Mouse (Mus musculus): ENCODE measurements at regions not wholly inside any gene's neighbourhood (a gene's known extent, or its start where the extent isn't known, plus 50 kb on each side); places are given as distances from the start of the nearest gene placed in this dataset.

DNA sequence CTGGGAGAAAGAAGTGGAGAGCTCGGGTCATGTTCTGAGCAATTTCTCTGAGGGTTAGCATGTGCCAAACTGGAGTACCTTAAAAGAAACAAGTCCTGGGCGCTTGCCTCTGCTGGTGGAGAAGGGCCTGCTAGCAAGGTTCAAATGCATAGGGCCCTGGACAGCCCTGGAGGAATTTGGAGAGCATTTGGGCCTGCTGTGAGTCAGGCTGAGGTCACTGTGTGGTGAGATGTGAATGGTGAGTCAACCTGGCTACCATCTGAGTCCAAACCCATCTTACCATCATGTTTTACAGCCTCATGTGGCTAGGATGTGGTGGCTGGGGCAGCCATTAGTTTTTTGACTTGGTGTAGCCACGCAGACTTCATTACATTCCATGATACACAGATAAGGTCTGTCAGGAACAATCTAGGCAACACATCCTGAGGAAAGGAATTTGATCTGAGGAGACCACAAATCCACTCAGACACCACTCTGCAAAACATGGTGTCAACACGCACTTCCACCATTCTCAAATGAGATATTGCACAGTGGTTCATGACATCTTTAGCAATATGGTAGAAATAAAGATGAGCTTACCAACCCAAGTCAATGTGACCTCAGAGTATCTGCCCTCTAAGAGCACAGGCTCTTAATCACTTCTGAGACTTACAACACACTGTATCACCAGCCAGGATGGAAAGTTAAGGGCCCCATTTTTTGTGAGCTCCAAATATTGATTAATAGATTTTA is 83.1 kb downstream of the Thbs2 start:
- Histone ChIP-seq H3K9me3 (no peaks in the 10 kb centered on the region), H3K27me3 (ENCODE audit: poor library complexity, severe bottlenecking) (no peaks in the 10 kb centered on the region), H3K36me3 (replicated peaks) (no peaks in the 10 kb centered on the region), H3K4me3 (no peak overlapping the region), H3K4me1 (no peaks in the 10 kb centered on the region), H3K27ac (no peak overlapping the region)
- DNase-seq (ENCODE audit: extremely low spot score, low spot score), result no peak
- WGBS, result 85% methylated on average over 4 of the region's 4 CpGs

DNA sequence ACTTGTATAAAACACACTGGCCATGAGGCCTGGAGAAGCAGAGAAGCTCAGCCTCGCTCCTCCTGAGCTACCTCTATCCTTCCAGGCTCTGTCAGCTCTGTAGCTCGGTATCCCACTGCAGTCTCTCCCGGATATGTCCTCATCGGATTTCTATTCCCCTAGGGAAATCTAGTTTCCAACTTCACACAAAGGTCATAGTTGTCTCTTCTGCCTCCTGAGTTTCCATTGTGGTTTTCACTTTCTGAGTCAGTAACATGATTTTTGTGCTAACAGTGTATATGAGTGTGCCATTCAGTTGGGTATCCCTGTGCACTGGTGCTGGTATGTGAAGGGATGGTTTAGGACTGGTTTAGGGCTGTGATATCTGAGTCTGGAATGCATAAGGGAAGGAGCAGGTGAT is 85.2 kb downstream of the Thbs2 start:
- Histone ChIP-seq H3K9me3 (no peaks in the 10 kb centered on the region), H3K27me3 (ENCODE audit: poor library complexity, severe bottlenecking) (no peaks in the 10 kb centered on the region), H3K27ac (no peak overlapping the region), H3K36me3 (replicated peaks) (no peaks in the 10 kb centered on the region), H3K4me3 (no peak overlapping the region), H3K4me1 (no peaks in the 10 kb centered on the region)
- 91% methylated on average over 4 of the region's 4 CpGs for WGBS
- DNase-seq (ENCODE audit: extremely low spot score, low spot score), result no peak

DNA sequence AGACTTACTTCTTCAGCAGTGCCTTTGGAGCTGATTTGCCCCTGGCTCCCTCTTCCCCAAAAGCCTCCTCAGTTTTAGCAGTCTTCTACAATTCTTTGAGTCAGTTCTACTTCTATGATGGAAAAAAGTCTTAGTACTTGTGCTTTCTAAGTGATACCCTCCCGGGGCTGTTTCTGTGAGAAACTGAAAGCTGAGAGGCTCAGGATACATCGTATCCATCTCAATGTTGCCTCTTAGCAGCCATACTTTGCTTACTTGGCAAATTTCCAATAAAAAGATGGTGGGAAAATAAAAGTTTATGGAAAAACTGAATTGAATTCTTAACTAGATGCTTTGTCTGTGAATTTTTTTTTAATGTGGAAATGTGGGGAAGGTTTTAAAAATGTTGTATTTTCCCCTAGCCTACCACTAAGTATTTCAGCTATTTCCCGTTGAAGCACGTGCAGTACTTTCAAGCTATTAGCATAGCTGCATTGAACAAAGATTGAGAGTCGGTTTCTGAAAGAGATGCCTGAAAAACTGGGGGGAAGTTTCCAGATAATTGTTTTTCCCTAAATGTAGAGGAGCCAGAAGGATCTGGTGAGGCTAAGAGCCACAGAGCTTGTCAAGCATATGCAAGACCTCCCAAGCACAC is 87.6 kb downstream of the Thbs2 start:
- no peak overlapping the region for H3K27ac ChIP-seq

DNA sequence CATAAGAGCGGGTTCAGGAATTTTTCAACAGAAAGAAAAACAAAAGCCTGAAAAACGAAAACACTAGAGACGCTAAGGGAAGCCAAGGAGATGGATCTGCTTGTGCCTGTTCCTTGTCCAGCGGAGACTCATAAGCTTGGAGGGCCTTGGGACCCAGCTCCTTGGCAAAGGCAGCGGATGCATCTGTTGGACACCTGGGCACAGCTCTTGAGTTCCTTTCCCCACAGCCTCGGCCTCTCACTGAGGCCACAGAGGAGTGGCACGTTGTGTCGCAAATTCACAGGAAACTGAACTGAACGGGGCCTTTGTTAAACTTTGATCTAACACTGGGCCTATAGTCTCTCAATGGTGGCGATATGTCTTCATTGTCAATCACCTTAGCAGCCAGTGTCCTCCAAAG is 94.4 kb downstream of the Thbs2 start:
- Histone ChIP-seq H3K27me3 (ENCODE audit: poor library complexity, severe bottlenecking) (no peaks in the 10 kb centered on the region), H3K4me3 (no peak overlapping the region), H3K9me3 (no peaks in the 10 kb centered on the region), H3K27ac (no peak overlapping the region), H3K36me3 (replicated peaks) (no peaks in the 10 kb centered on the region), H3K4me1 (no peaks in the 10 kb centered on the region)
- no peak for DNase-seq (ENCODE audit: extremely low spot score, low spot score)
- WGBS, result 80% methylated on average over 10 of the region's 10 CpGs

More for the DNA sequence above, 87.6 kb downstream of the Thbs2 start:
- no peaks in the 10 kb centered on the region for H3K36me3 ChIP-seq (replicated peaks)
- no peaks in the 10 kb centered on the region for H3K27me3 ChIP-seq (ENCODE audit: poor library complexity, severe bottlenecking)
- H3K4me3 ChIP-seq, result no peak overlapping the region
- 88% methylated on average over 5 of the region's 5 CpGs for WGBS
- H3K4me1 ChIP-seq, result no peaks in the 10 kb centered on the region
- DNase-seq (ENCODE audit: extremely low spot score, low spot score), result no peak
- H3K9me3 ChIP-seq, result no peaks in the 10 kb centered on the region

DNA sequence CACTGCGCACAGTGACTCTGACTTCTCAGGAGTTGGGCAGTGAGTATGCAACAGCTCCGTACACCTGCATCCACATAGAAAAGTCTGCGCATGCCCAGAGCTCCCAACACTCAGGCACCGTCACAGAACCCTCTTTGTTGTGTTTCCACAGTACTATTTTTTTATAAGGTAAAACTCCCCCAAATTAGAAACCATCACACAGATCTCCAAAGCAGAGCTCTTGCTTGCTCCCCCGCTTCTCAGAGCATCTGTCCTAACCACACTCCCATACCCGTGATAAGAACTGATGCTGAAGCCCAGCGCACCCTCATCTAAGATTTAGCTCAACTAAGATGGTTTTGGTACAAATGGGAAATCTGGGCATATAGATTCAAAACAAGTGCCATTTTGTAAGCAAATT is 97.6 kb downstream of the Thbs2 start:
- Histone ChIP-seq H3K36me3 (replicated peaks) (no peaks in the 10 kb centered on the region), H3K27me3 (ENCODE audit: poor library complexity, severe bottlenecking) (no peaks in the 10 kb centered on the region), H3K4me1 (no peaks in the 10 kb centered on the region), H3K4me3 (no peak overlapping the region), H3K27ac (no peak overlapping the region), H3K9me3 (no peaks in the 10 kb centered on the region)
- no peak for DNase-seq (ENCODE audit: extremely low spot score, low spot score)
- WGBS, result 92% methylated on average over 7 of the region's 7 CpGs

DNA sequence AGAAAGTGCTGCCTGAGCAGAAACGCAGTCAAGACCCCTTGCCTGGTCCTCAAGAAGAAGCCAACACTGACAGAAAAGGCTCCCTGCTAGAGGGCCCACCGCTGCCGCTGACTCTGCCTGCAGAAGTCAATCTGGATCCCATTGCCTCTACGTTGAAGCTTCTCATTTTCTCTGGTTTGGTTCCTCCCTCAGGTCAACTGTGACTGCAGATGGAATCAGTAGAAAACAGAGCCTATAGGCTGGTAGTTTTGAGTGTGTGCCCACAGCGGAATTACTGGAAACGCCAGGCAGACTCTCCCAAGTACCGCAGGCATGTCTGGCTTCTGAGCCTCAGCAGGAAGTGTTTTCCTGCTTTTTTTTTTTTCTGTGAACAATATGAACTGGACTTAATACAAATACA is 98.5 kb downstream of the Thbs2 start:
- no peaks in the 10 kb centered on the region for H3K27me3 ChIP-seq (ENCODE audit: poor library complexity, severe bottlenecking)
- WGBS, result 85% methylated on average over 7 of the region's 7 CpGs
- no peak overlapping the region for H3K27ac ChIP-seq
- no peak for DNase-seq (ENCODE audit: extremely low spot score, low spot score)
- no peak overlapping the region for H3K4me3 ChIP-seq
- H3K36me3 ChIP-seq (replicated peaks), result no peaks in the 10 kb centered on the region
- no peaks in the 10 kb centered on the region for H3K9me3 ChIP-seq
- H3K4me1 ChIP-seq, result no peaks in the 10 kb centered on the region

DNA sequence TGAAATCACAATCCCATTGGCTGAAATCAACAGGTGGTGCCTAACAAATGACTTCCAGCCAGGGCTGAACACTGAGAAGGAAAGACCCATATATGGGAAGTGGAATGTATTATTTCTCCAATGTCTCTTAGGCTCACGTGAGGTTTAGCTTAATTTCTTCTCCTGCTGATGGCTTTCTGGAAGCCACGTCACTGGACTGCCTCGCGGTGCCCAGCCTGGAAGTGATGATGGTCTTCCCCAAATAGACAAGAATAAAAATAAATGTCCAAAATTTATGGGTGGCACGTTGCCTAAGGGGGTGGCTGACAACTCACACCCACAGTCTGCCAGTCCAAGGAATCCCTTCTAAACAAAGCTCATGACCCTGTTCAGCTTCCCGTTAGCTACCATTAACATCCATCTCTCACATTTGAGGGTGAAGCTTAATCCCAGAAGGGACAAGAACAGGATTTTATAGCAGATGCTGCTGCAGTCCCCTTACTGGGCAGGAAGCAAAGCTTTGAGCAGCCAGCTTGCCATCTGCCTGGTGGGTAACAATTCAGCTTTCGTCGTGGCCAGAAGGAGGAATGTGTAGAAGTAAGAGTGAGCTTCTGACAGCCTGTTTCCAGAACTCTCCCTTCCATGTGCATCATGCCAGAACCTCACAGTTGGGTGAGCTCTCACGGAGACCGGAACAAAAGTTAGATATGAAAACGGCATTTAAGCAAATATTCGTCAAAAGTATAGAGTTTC is 105.8 kb downstream of the Thbs2 start:
- H3K4me3 ChIP-seq, result no peak overlapping the region
- no peaks in the 10 kb centered on the region for H3K4me1 ChIP-seq
- no peaks in the 10 kb centered on the region for H3K36me3 ChIP-seq (replicated peaks)
- 92% methylated on average over 12 of the region's 12 CpGs for WGBS
- no peak overlapping the region for H3K27ac ChIP-seq
- H3K9me3 ChIP-seq, result no peaks in the 10 kb centered on the region
- DNase-seq (ENCODE audit: extremely low spot score, low spot score), result no peak
- no peaks in the 10 kb centered on the region for H3K27me3 ChIP-seq (ENCODE audit: poor library complexity, severe bottlenecking)

DNA sequence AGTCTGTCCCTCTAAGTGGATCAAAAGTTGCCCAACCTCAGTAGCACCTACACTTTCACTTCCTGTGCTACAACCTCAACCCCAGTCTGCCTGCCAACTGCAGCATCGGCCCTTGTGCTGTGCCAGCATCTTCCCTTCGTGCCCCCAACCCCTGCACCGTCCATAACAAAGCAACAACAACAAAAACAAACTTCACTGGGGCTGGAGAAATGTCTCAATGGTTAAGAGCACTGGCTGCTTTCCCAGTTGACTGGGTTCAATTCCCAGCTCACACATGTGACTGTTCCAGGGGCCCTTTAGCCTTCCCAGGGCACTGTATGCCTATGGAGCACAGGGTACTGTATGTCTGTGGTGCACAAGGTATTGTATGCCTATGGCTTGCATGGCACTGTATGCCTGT is 114.4 kb downstream of the Thbs2 start:
- no peaks in the 10 kb centered on the region for H3K9me3 ChIP-seq
- no peak overlapping the region for H3K27ac ChIP-seq
- no peak for DNase-seq (ENCODE audit: extremely low spot score, low spot score)
- 88% methylated on average over 3 of the region's 3 CpGs for WGBS
- no peaks in the 10 kb centered on the region for H3K27me3 ChIP-seq (ENCODE audit: poor library complexity, severe bottlenecking)
- no peaks in the 10 kb centered on the region for H3K36me3 ChIP-seq (replicated peaks)
- no peaks in the 10 kb centered on the region for H3K4me1 ChIP-seq
- no peak overlapping the region for H3K4me3 ChIP-seq

DNA sequence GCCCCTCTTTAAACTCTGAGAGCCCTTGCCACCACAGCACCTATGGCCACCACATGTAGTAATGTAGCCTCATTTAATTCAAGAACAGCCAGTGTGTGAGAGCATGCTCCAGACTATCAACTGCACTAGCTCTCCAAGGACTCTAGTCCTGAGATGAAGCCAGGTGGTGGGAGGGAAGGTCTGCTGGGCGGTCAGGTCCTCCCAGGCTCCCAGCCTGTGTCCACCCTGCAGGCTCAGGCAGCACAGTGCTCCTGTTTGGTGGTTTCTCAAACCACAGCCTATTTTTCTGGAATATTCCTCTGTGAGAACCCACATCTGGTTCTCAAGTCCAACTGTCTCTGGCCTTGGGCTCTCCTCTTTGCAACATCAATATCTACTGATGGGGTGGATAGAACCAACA is 115.3 kb downstream of the Thbs2 start:
- Histone ChIP-seq H3K36me3 (replicated peaks) (no peaks in the 10 kb centered on the region), H3K27ac (no peak overlapping the region), H3K4me1 (no peaks in the 10 kb centered on the region), H3K4me3 (no peak overlapping the region), H3K27me3 (ENCODE audit: poor library complexity, severe bottlenecking) (no peaks in the 10 kb centered on the region), H3K9me3 (no peaks in the 10 kb centered on the region)
- WGBS, result 87% methylated on average over 1 of the region's 1 CpGs
- no peak for DNase-seq (ENCODE audit: extremely low spot score, low spot score)

DNA sequence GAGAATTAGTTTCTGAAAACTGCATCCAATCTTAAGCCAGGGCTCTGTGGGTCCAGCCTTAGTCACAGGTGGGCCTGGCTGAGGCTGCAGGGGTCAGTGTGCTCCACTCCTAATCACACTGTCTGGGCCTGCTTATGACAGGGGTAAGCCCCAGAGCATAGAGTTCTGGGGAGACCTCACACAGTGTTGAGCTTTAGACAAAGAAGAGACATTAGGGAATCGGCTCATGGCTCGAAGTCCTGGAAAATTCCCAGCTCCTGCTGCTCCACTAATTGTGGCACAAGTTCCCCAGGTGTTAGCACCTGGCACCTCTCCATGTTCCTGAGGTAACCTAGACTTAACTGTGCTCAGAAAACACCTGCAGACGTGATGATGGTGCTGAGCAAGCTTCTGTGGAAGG is 115.8 kb downstream of the Thbs2 start:
- no peaks in the 10 kb centered on the region for H3K4me1 ChIP-seq
- no peaks in the 10 kb centered on the region for H3K36me3 ChIP-seq (replicated peaks)
- no peak for DNase-seq (ENCODE audit: extremely low spot score, low spot score)
- no peak overlapping the region for H3K4me3 ChIP-seq
- 73% methylated on average over 3 of the region's 3 CpGs for WGBS
- H3K27ac ChIP-seq, result no peak overlapping the region
- H3K9me3 ChIP-seq, result no peaks in the 10 kb centered on the region
- H3K27me3 ChIP-seq (ENCODE audit: poor library complexity, severe bottlenecking), result no peaks in the 10 kb centered on the region

DNA sequence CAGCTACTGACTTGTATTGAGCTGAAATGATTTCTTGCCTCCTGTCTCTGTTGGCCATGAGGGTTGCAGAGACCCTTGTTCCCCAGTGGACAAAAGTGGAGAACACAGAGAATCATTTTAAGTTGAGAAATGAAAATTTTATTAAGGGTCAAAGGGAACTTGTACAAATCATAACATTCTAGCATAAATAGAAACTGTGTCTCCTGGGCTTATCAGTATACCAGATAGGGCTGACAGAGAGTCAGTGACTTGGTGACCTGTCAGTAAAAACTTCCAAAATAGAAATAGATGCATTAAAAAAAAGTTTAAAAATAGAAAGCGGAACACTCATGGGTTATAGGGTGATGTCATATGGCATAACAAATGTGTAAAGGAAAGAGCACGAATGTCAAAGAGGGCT is 117.9 kb downstream of the Thbs2 start:
- 82% methylated on average over 2 of the region's 2 CpGs for WGBS
- H3K27me3 ChIP-seq (ENCODE audit: poor library complexity, severe bottlenecking), result no peaks in the 10 kb centered on the region
- H3K9me3 ChIP-seq, result no peaks in the 10 kb centered on the region
- H3K27ac ChIP-seq, result no peak overlapping the region
- H3K36me3 ChIP-seq (replicated peaks), result no peaks in the 10 kb centered on the region
- H3K4me1 ChIP-seq, result no peaks in the 10 kb centered on the region
- H3K4me3 ChIP-seq, result no peak overlapping the region
- DNase-seq (ENCODE audit: extremely low spot score, low spot score), result no peak

DNA sequence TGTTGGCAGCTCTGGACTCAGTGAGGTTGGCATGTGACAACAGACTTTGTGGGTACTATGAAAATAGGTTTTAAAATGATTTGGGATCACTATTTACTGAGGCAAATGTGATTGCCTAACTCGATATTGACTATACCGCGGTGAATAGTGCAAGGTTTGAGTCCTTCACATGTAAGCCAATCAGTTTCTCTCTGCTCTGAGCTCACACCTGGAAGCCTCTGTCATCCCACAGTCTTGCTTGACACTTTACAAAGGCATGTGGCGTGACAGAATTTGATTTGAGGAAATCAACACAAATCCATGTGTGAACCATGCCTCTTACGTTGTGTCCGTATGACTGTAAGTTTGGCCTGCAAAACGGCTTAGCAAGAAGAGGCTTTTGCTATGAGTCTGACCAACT is 122.9 kb downstream of the Thbs2 start:
- 90% methylated on average over 7 of the region's 7 CpGs for WGBS

DNA sequence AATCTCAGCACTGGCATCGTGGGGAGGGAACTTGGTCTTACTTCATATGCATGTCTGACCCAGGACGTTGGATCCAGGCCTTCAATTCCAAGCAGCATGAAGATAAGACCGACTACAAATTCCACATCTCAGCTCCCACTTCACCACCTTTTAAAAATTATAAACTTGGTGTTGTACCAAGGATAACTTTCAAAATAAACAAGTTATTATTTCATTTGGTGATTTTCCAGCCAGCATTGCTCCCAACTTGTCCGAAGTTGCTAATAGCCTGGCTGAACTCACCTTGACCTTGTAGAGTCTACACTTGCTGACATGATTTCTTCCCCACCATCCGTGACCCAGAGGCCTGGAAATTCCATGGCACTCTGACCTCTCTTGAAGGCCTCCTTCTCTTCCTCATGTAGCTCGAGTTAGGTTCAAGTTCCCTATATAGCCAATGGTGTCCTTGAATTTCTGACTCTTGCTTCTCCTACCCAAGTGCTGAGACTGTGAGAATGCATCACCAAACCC is 123.7 kb downstream of the Thbs2 start:
- WGBS, result 84% methylated on average over 6 of the region's 6 CpGs
- Histone ChIP-seq H3K36me3 (replicated peaks) (no peaks in the 10 kb centered on the region), H3K27me3 (ENCODE audit: poor library complexity, severe bottlenecking) (no peaks in the 10 kb centered on the region), H3K27ac (no peak overlapping the region), H3K4me3 (no peak overlapping the region), H3K4me1 (no peaks in the 10 kb centered on the region), H3K9me3 (no peaks in the 10 kb centered on the region)
- DNase-seq (ENCODE audit: extremely low spot score, low spot score), result no peak

More for the DNA sequence above, 122.9 kb downstream of the Thbs2 start:
- Histone ChIP-seq H3K36me3 (replicated peaks) (no peaks in the 10 kb centered on the region), H3K4me3 (no peak overlapping the region), H3K27me3 (ENCODE audit: poor library complexity, severe bottlenecking) (no peaks in the 10 kb centered on the region), H3K4me1 (no peaks in the 10 kb centered on the region), H3K9me3 (no peaks in the 10 kb centered on the region), H3K27ac (no peak overlapping the region)
- no peak for DNase-seq (ENCODE audit: extremely low spot score, low spot score)

All from forebrain, embryonic 10.5 days (tissue).